In genomic region chr3:153912546-153913509, GRCm38 (mm10) we compare ENCODE assay signal across 8 mouse cellular contexts. TPM values are rescaled to one million over a fixed set of nuclear protein-coding genes. Genes with fewer than 3 reads are reported as not detected.
DNase-seq lines count a peak whose midpoint lies in the region; ATAC-seq and TF ChIP-seq lines count a peak whose summit lies in the region.

Gene Rabggtb (minus strand): TSS chr3:153913009.

- peak within 1 kb of the TSS; percentile 96 for H3K4me3 ChIP-seq in embryonic facial prominence, embryonic 14.5 days (ENCODE audit: low read depth, low read length)
- peak within 1 kb of the TSS; percentile 89 for H3K4me3 ChIP-seq in limb, embryonic 14.5 days (replicated peaks; ENCODE audit: low read length)
- peak within 1 kb of the TSS; percentile 84 for H3K4me3 ChIP-seq in midbrain, postnatal 0 days (ENCODE audit: low read depth, low read length)

- H3K4me2 ChIP-seq in embryonic facial prominence, embryonic 14.5 days (ENCODE audit: low read depth, low read length): peak within 1 kb of the TSS; percentile 76
- H3K4me2 ChIP-seq in limb, embryonic 14.5 days (replicated peaks; ENCODE audit: low read depth, low read length, severe bottlenecking): peak within 1 kb of the TSS; percentile 72
- H3K4me2 ChIP-seq in midbrain, postnatal 0 days (ENCODE audit: low read depth, low read length, poor library complexity, severe bottlenecking): peak within 1 kb of the TSS; percentile 76

- DNase-seq in 3134 (ENCODE audit: extremely low read depth, insufficient read length, low spot score): peak; percentile 97
- peak; percentile 91 to 95 for DNase-seq in adrenal gland, postnatal 4 days (ENCODE audit: low spot score in 2 of 2)
- DNase-seq in embryonic facial prominence, embryonic 14.5 days (ENCODE audit: low spot score): peak; percentile 95
- DNase-seq in heart, adult 8-10 months (ENCODE audit: low spot score): peak; percentile 93
- DNase-seq in kidney, adult 9 months: peak; percentile 97
- DNase-seq in limb, embryonic 14.5 days (ENCODE audit: low spot score): peak; percentile 93
- DNase-seq in midbrain, postnatal 0 days (ENCODE audit: low spot score): peak; percentile 96
- DNase-seq in spleen, postnatal 14 days (ENCODE audit: low spot score in 2 of 2): peak; percentile 95 to 96

- H3K4me1 ChIP-seq in embryonic facial prominence, embryonic 14.5 days (ENCODE audit: control insufficient read depth, insufficient read depth, low read length): peaks cover 23% of the 10 kb centered on the region
- peaks cover 22% of the 10 kb centered on the region for H3K4me1 ChIP-seq in limb, embryonic 14.5 days (ENCODE audit: control insufficient read depth, insufficient read depth, low read length)
- H3K4me1 ChIP-seq in midbrain, postnatal 0 days (ENCODE audit: insufficient read depth, low read length): peaks cover 13% of the 10 kb centered on the region; the same call in 1 of the 2 replicates

- peak; percentile 2; the same call in 1 of the 2 replicates for TF ChIP-seq CTCF in midbrain, postnatal 0 days (IDR thresholded peaks at IDR 0.05)

- no peaks in the 10 kb centered on the region for H3K27me3 ChIP-seq in embryonic facial prominence, embryonic 14.5 days (replicated peaks; ENCODE audit: control insufficient read depth, insufficient read depth, low read length)
- H3K27me3 ChIP-seq in limb, embryonic 14.5 days (ENCODE audit: control insufficient read depth, insufficient read depth, low read length): no peaks in the 10 kb centered on the region
- no peaks in the 10 kb centered on the region for H3K27me3 ChIP-seq in midbrain, postnatal 0 days (ENCODE audit: insufficient read depth, low read length)

- peak; percentile 97 for ATAC-seq in embryonic facial prominence, embryonic 14.5 days (ENCODE audit: low read depth)
- ATAC-seq in limb, embryonic 14.5 days (ENCODE audit: low FRiP score, low read depth): peak; percentile 96
- peak; percentile 98 for ATAC-seq in midbrain, postnatal 0 days (ENCODE audit: low FRiP score)

- H3K27ac ChIP-seq in embryonic facial prominence, embryonic 14.5 days (replicated peaks; ENCODE audit: low read depth, low read length): peak within 1 kb of the TSS; percentile 89
- H3K27ac ChIP-seq in limb, embryonic 14.5 days (replicated peaks; ENCODE audit: low read depth, low read length): peak within 1 kb of the TSS; percentile 90
- peak within 1 kb of the TSS; percentile 93 for H3K27ac ChIP-seq in midbrain, postnatal 0 days (ENCODE audit: low read depth, low read length)

- peak; percentile 90 for TF ChIP-seq POLR2A in limb, embryonic 14.5 days (IDR thresholded peaks at IDR 0.05; ENCODE audit: borderline replicate concordance, extremely low read depth, insufficient read depth, insufficient read length)

- WGBS in embryonic facial prominence, embryonic 14.5 days: under 1% methylated on average over 36 of the region's 65 CpGs
- 4% methylated on average over 52 of the region's 65 CpGs for WGBS in limb, embryonic 14.5 days
- under 1% methylated on average over 64 of the region's 65 CpGs for WGBS in midbrain, postnatal 0 days

- H3K9me3 ChIP-seq in embryonic facial prominence, embryonic 14.5 days (ENCODE audit: control insufficient read depth, low read length): no peaks in the 10 kb centered on the region
- H3K9me3 ChIP-seq in limb, embryonic 14.5 days (ENCODE audit: control insufficient read depth, low read length): no peaks in the 10 kb centered on the region
- H3K9me3 ChIP-seq in midbrain, postnatal 0 days (ENCODE audit: low read length): no peaks in the 10 kb centered on the region

- peaks cover 39% of the 10 kb centered on the region for H3K36me3 ChIP-seq in embryonic facial prominence, embryonic 14.5 days (ENCODE audit: control insufficient read depth, insufficient read depth, low read length)
- peaks cover 38% of the 10 kb centered on the region for H3K36me3 ChIP-seq in limb, embryonic 14.5 days (ENCODE audit: control insufficient read depth, insufficient read depth, low read length)
- H3K36me3 ChIP-seq in midbrain, postnatal 0 days (ENCODE audit: insufficient read depth, low read length): peaks cover 27% of the 10 kb centered on the region

- peak within 1 kb of the TSS; percentile 97 for H3K9ac ChIP-seq in embryonic facial prominence, embryonic 14.5 days (ENCODE audit: low read depth, low read length)
- H3K9ac ChIP-seq in limb, embryonic 14.5 days (ENCODE audit: low read depth, low read length, severe bottlenecking): peak within 1 kb of the TSS; percentile 97
- peak within 1 kb of the TSS; percentile 92 for H3K9ac ChIP-seq in midbrain, postnatal 0 days (replicated peaks; ENCODE audit: low read length, poor library complexity, severe bottlenecking)

RNA-seq across cellular contexts. Expression of gene Rabggtb, which starts in this region (rescaled TPM):
- 10 to 100 TPM; 82.4 to 85.2 TPM for total RNA-seq in adrenal gland, postnatal 4 days (2021)
- polyA plus RNA-seq in embryonic facial prominence, embryonic 14.5 days (2014; fragmentation: Nextera tagmentation; extraction: Ambion mirVana): 54.0 and 56.2 TPM in 2 replicates
- 100 to 1,000 TPM in 2 of 4 experiments, 10 to 100 TPM in 2; 95.0 to 103 (median 99.9) TPM for total RNA-seq in heart, adult 8-10 months (2022)
- polyA plus RNA-seq in limb, embryonic 14.5 days (2012; rRNA removed): 114 and 115 TPM in 2 replicates
- polyA plus RNA-seq in limb, embryonic 14.5 days (2014; fragmentation: Nextera tagmentation; extraction: Ambion mirVana): 48.2 and 50.7 TPM in 2 replicates
- 52.7 and 87.1 TPM in 2 replicates for total RNA-seq in midbrain, postnatal 0 days (2014; rRNA removed)
- 60.4 and 63.1 TPM in 2 replicates for polyA plus RNA-seq in midbrain, postnatal 0 days (2015; fragmentation: Nextera tagmentation; extraction: Ambion mirVana)

Comparison
In these comparisons a context has a peak if more than half of its experiments do, and no peak if none do; other contexts are left out.
1. Peak in every context shown above with its lines: DNase-seq, ATAC-seq, H3K4me3 ChIP-seq and H3K27ac ChIP-seq.